Mouse (Mus musculus): ENCODE measurements around the gene Rmnd5a. TPM values are rescaled to one million over a fixed set of nuclear protein-coding genes. Genes with fewer than 3 reads are reported as not detected.

Gene Rmnd5a
- polyA plus RNA-seq, 1 experiment from 2014 or later = 14.7 TPM

Other genes starting within 250 kb of the Rmnd5a start
- 3.5 and 4.4 TPM in 2 replicates for gene Fabp1, start 240.8 kb downstream of the Rmnd5a start, polyA plus RNA-seq (2015; fragmentation: Nextera tagmentation; extraction: Ambion mirVana)
- 54.4 and 56.0 TPM in 2 replicates for gene Krcc1, start 169.0 kb downstream of the Rmnd5a start, polyA plus RNA-seq (2015; fragmentation: Nextera tagmentation; extraction: Ambion mirVana)
- 0.82 and 1.7 TPM in 2 replicates for gene Smyd1, start 118.4 kb downstream of the Rmnd5a start, polyA plus RNA-seq (2015; fragmentation: Nextera tagmentation; extraction: Ambion mirVana)
- 0.13 TPM in 1 of 2 replicates, not detected in the other for gene Cd8b1, start 117.8 kb downstream of the Rmnd5a start, polyA plus RNA-seq (2015; fragmentation: Nextera tagmentation; extraction: Ambion mirVana)
- gene Cd8a, start 67.2 kb downstream of the Rmnd5a start, polyA plus RNA-seq (2015; fragmentation: Nextera tagmentation; extraction: Ambion mirVana) = 0.09 and 0.13 TPM in 2 replicates
- 16.7 and 17.2 TPM in 2 replicates for gene Rnf103, start 53.3 kb upstream of the Rmnd5a start, polyA plus RNA-seq (2015; fragmentation: Nextera tagmentation; extraction: Ambion mirVana)
- gene Chmp3, start 103.2 kb upstream of the Rmnd5a start, polyA plus RNA-seq (2015; fragmentation: Nextera tagmentation; extraction: Ambion mirVana) = 62.3 and 67.2 TPM in 2 replicates
- 47.3 and 51.7 TPM in 2 replicates for gene Kdm3a, start 192.4 kb upstream of the Rmnd5a start, polyA plus RNA-seq (2015; fragmentation: Nextera tagmentation; extraction: Ambion mirVana)